Mouse (Mus musculus) brain, embryonic 14.5 days (tissue): ENCODE results near the gene Stat2. TPM values are rescaled to one million over a fixed set of nuclear protein-coding genes. Genes with fewer than 3 reads are reported as not detected.

Source experiments
- DNase-seq: peaks from one replicate; pipeline ENCODE4 v3.0.0-alpha.2; 2011; ENCODE audit warnings: low read depth
- CTCF ChIP-seq: fragments of 200-500 bp; IDR thresholded peaks from 2 replicates; pipeline ENCODE4 v1.5.1; 2012; ENCODE audit warnings: inconsistent platforms, mild to moderate bottlenecking, moderate library complexity, borderline replicate concordance; ENCODE audit not compliant: insufficient read depth, insufficient read length; ENCODE audit errors: extremely low read depth
- POLR2A ChIP-seq: fragments of 200-500 bp; IDR thresholded peaks from 2 replicates; pipeline ENCODE4 v1.6.1; 2012; ENCODE audit warnings: mild to moderate bottlenecking, inconsistent platforms, borderline replicate concordance; ENCODE audit not compliant: poor library complexity, insufficient read depth, insufficient read length, severe bottlenecking; ENCODE audit errors: extremely low read depth
- polyA plus RNA-seq: library from polyadenylated mRNA; depleted of rRNA; stranded (reverse); fragments of >200 nt; gene quantifications from 2 replicates; pipeline ENCODE4 v1.2.3, GENCODE M21; 2012; rRNA removed

The Stat2 gene
- polyA plus RNA-seq, 1 experiment, result 27.7 TPM

- TF ChIP-seq POLR2A, result no peak
- no peak for DNase-seq
Measured at GRCm38 (mm10) chr10:128336195-128336594, 65.8 kb downstream of the Stat2 start.

DNA sequence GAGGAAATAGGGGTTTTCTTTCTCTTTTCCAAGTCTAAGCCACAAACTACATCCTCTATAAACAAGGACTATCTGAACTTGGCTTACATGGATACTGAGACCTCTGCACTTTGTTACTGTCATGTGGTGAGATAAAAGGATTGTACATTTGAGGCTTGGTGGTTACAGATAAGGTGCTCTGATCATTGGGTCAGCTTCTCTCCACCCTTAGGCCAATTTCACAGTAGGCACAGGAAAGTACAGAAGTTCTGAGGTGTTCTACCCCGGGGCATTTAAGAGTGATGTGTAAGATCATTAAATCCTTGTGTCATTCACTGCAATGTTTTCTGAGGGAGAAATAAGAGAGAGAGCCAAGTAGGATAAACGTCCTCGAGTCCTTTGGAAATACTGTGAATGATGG is 66.2 kb downstream of the Stat2 start:
- DNase-seq, result no peak
- TF ChIP-seq POLR2A (no peak), CTCF (no peak)

DNA sequence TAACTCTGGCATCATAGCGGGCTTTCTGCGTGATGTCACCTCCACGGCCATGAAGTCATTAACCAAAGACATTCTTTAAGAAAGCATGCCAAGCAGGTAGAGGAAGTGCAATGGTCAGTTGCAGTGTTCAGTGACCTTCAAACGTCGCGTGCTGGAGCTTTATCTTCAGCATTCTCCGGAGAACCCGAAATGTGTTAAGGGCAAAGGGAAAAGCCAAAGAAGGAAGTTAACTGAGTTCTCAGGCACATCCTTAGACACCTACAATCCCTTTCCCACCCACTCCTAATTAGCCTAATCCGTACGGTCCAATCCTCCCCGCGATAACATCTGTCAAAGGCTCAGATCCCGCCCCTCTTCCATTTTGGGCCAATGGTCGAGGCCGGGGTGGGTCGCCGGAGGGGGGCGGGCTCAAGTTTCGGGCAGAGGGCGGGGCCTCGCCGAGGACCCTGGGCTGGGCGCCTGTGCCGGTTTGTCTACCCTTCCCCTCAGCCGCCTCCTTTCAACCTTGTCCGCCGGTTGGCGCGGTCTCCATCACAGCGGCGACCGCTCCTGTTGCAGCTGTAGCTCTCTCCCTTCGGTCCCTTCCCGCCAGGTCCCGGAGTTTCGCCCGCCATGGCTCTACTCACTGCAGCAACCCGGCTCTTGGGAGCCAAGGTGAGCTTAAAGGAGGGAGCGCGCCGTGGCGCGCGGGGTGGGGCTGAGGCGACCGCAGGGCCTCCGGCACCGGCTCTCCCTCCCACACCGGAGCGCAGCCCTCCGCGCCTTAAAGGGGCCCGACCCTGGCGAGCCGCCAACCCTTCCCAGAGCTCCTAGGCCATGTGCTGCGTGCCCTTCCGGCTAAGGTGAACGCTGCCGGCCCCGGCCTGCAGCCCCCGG is 67.2 kb downstream of the Stat2 start, which contains the start of gene Cs:
Gene Cs, plus strand, starts transcription at position 429 of the 876 bp plus-strand sequence.
- TF ChIP-seq POLR2A (peak; percentile 69; the same call in 1 of the 2 replicates), CTCF (no peak)
- peak; percentile 99 for DNase-seq

- DNase-seq, result no peak
- TF ChIP-seq CTCF, result no peak
- TF ChIP-seq POLR2A, result no peak
Measured at GRCm38 (mm10) chr10:128338415-128338814, 68.1 kb downstream of the Stat2 start.

GRCm38 (mm10) chr10:128338948-128339347 is 68.6 kb downstream of the Stat2 start:
- TF ChIP-seq CTCF, result no peak
- no peak for TF ChIP-seq POLR2A
- DNase-seq, result no peak

- TF ChIP-seq CTCF, result peak; percentile 21; the same call in 1 of the 2 replicates
- TF ChIP-seq POLR2A, result no peak
- no peak for DNase-seq
Measured at GRCm38 (mm10) chr10:128340257-128340656, 69.9 kb downstream of the Stat2 start.

Other genes starting within 250 kb of the Stat2 start
- 286 and 390 TPM in 2 replicates for gene Naca, start 235.0 kb upstream of the Stat2 start, polyA plus RNA-seq
- 67.9 and 97.4 TPM in 2 replicates for gene Ptges3, start 211.6 kb upstream of the Stat2 start, polyA plus RNA-seq
- gene Atp5b, start 187.3 kb upstream of the Stat2 start, polyA plus RNA-seq, result 1,616 and 2,161 TPM in 2 replicates
- gene Baz2a, start 179.0 kb upstream of the Stat2 start, polyA plus RNA-seq, result 32.2 and 33.1 TPM in 2 replicates
- 23.6 and 26.7 TPM in 2 replicates for gene Rbms2, start 90.3 kb upstream of the Stat2 start, polyA plus RNA-seq
- 2.4 and 4.4 TPM in 2 replicates for gene Gls2, start 76.1 kb upstream of the Stat2 start, polyA plus RNA-seq
- gene Spryd4, start 58.8 kb upstream of the Stat2 start, polyA plus RNA-seq, result 12.6 and 15.2 TPM in 2 replicates
- gene Mip, start 44.7 kb upstream of the Stat2 start, polyA plus RNA-seq, result 0.36 and 0.39 TPM in 2 replicates
- 12.9 and 14.0 TPM in 2 replicates for gene Timeless, start 38.5 kb upstream of the Stat2 start, polyA plus RNA-seq
- 0.20 and 0.23 TPM in 2 replicates for gene Apon, start 16.5 kb upstream of the Stat2 start, polyA plus RNA-seq
- gene Apof, start 1.9 kb upstream of the Stat2 start, polyA plus RNA-seq, result not detected in 2 replicates
- 0.11 and 0.20 TPM in 2 replicates for gene Il23a, start 28.2 kb downstream of the Stat2 start, polyA plus RNA-seq
- 38.4 and 47.4 TPM in 2 replicates for gene Pan2, start 32.8 kb downstream of the Stat2 start, polyA plus RNA-seq
- gene Cnpy2, start 51.9 kb downstream of the Stat2 start, polyA plus RNA-seq, result 84.5 and 86.3 TPM in 2 replicates
- gene Cs, start 67.2 kb downstream of the Stat2 start, polyA plus RNA-seq, result 185 and 203 TPM in 2 replicates
- gene Coq10a, start 98.4 kb downstream of the Stat2 start, polyA plus RNA-seq, result 69.0 and 90.1 TPM in 2 replicates
- 43.1 and 55.1 TPM in 2 replicates for gene Ankrd52, start 106.6 kb downstream of the Stat2 start, polyA plus RNA-seq
- gene Slc39a5, start 130.7 kb downstream of the Stat2 start, polyA plus RNA-seq, result 0.04 and 0.35 TPM in 2 replicates
- gene Nabp2, start 140.9 kb downstream of the Stat2 start, polyA plus RNA-seq, result 96.8 and 102 TPM in 2 replicates
- gene Rnf41, start 141.1 kb downstream of the Stat2 start, polyA plus RNA-seq, result 73.9 and 76.9 TPM in 2 replicates
- gene Smarcc2, start 188.7 kb downstream of the Stat2 start, polyA plus RNA-seq, result 377 and 390 TPM in 2 replicates
- 1,007 and 1,045 TPM in 2 replicates for gene Myl6, start 223.6 kb downstream of the Stat2 start, polyA plus RNA-seq
- gene Myl6b, start 228.1 kb downstream of the Stat2 start, polyA plus RNA-seq, result 31.6 and 36.4 TPM in 2 replicates